Mouse (Mus musculus) heart, adult 2 months (tissue): ENCODE measurements at regions not wholly inside any gene's neighbourhood (a gene's known extent, or its start where the extent isn't known, plus 50 kb on each side); places are given as distances from the start of the nearest gene placed in this dataset.

Source experiments
- CTCF ChIP-seq: fragments of 200-600 bp; IDR thresholded peaks from 2 replicates; pipeline ENCODE4 v1.8.1; 2022; ENCODE audit warnings: antibody characterized with exemption, mild to moderate bottlenecking, moderate library complexity
- EP300 ChIP-seq: fragments of 200-500 bp; IDR thresholded peaks from 2 replicates; pipeline ENCODE4 v1.6.1; 2011; ENCODE audit warnings: low read depth, low read length, control low read depth; ENCODE audit not compliant: insufficient read depth
- POLR2A ChIP-seq: fragments of 200-500 bp; IDR thresholded peaks from 2 replicates; pipeline ENCODE4 v1.6.1; 2011; ENCODE audit warnings: mild to moderate bottlenecking, low read depth, low read length, control low read depth; ENCODE audit not compliant: insufficient read depth

GRCm38 (mm10) chr9:43389491-43390083 is 78.9 kb downstream of the Trim29 start:
- TF ChIP-seq CTCF (no peak), POLR2A (no peak), EP300 (no peak)
